Mouse (Mus musculus) thymus, adult 2 months (tissue): ENCODE results near the gene Hoxa4.

Experiments used
- CTCF ChIP-seq: fragments of 200-500 bp; IDR thresholded peaks from 2 replicates; pipeline ENCODE4 v1.5.1; 2012; ENCODE audit warnings: mild to moderate bottlenecking, control low read depth, low read length, moderate library complexity, borderline replicate concordance; ENCODE audit not compliant: control insufficient read depth, poor library complexity, insufficient read depth; ENCODE audit errors: extremely low read depth
- POLR2A ChIP-seq: fragments of 200-500 bp; IDR thresholded peaks from 2 replicates; pipeline ENCODE4 v1.6.1; 2012; ENCODE audit warnings: mild to moderate bottlenecking, low read length, control low read depth, moderate library complexity; ENCODE audit not compliant: control insufficient read depth, poor library complexity, insufficient read depth; ENCODE audit errors: extremely low read depth

DNA sequence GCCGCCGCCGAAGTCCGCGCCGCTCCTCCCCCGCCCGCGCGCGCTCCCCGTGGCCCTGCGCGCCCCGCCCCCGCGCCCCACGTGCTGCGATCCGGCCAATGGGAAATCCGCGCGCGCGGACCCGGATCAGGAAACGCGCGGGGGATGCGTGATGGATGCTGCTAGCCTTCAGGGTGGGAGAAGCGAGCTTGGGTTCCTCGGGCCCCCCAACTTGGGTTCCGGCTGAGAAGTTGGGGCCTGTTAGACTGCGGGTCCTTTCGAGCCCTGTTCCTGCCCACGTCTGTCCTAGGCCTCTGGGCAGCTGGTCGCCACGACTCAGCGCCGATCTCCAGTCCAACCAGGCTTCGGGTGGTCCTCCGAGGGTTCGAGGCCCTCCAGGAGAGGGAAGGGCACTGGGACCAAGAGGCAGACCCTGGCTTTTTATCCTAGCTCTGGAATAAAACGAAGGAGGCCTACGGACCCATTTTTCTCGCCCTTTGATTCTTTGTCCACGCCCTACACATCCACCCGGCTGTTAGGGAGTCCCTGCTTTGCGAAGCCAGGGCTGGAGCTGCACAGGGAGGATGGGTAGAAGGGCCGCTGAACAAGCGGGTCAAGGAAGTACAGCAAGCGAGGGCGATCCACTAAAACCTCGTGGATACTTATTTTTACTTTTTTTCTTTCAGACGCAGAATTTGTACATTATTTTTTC lies 452 bp upstream of the Hoxa4 start:
- peak; percentile 55; the same call in 1 of the 2 replicates for TF ChIP-seq POLR2A
- TF ChIP-seq CTCF = no peak
